Mouse (Mus musculus): ENCODE results near the gene Wdr26.

Gene Wdr26

GRCm38 (mm10) chr1:181150827-181151534 is 60.8 kb downstream of the Wdr26 start:
- DNase-seq = peak; percentile 93

- no peak for DNase-seq
Measured at GRCm38 (mm10) chr1:181150431-181150826, 61.4 kb downstream of the Wdr26 start.

GRCm38 (mm10) chr1:181149373-181150017 is 62.3 kb downstream of the Wdr26 start:
- DNase-seq = no peak

GRCm38 (mm10) chr1:181148540-181148939 is 63.3 kb downstream of the Wdr26 start:
- no peak for DNase-seq

GRCm38 (mm10) chr1:181146187-181146586 is 65.6 kb downstream of the Wdr26 start:
- DNase-seq = no peak

GRCm38 (mm10) chr1:181144966-181145365 is 66.8 kb downstream of the Wdr26 start:
- no peak for DNase-seq

GRCm38 (mm10) chr1:181143950-181144836 is 67.6 kb downstream of the Wdr26 start, which contains the start of the genes Nvl and Cnih4:
Gene Nvl (minus strand): TSS chr1:181144204.
Gene Cnih4 (plus strand): TSS chr1:181144693.
- DNase-seq = peak; percentile 92

- DNase-seq = no peak
Measured at GRCm38 (mm10) chr1:181143609-181143949, 68.2 kb downstream of the Wdr26 start.

GRCm38 (mm10) chr1:181138730-181139129 is 73.1 kb downstream of the Wdr26 start:
- no peak for DNase-seq

- no peak for DNase-seq
Measured at GRCm38 (mm10) chr1:181131915-181132314, 79.9 kb downstream of the Wdr26 start.

GRCm38 (mm10) chr1:181126766-181127165 is 85.0 kb downstream of the Wdr26 start:
- DNase-seq = no peak

- no peak for DNase-seq
Measured at GRCm38 (mm10) chr1:181125916-181126315, 85.9 kb downstream of the Wdr26 start.

GRCm38 (mm10) chr1:181124145-181124544 is 87.7 kb downstream of the Wdr26 start:
- no peak for DNase-seq
